Mouse (Mus musculus): ENCODE results near the gene Shcbp1l.

DNA sequence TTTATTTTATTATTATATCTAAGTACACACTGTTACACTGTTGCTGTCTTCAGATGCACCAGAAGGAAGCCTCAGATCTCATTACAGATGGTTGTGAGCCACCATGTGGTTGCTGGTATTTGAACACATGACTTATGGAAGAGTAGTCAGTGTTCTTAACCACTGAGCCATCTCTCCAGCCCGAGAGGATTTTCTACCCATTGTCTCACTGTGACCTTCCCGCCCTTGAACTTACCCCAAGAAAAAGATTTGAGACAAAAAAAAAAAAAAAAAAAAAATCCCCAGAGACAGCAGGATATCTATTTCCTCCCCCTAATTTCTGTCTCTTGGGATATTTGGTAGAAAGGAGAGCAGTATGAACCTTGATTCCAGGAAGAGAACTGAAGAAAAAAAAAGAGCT is 64.6 kb downstream of the Shcbp1l start:
- no peak for TF ChIP-seq CTCF (conservative IDR thresholded peaks at IDR 0.05; ENCODE audit: low read length)
- TF ChIP-seq POU5F1 (IDR thresholded peaks at IDR 0.05; ENCODE audit: borderline replicate concordance, low read length) = no peak
- no peak for TF ChIP-seq NANOG (IDR thresholded peaks at IDR 0.05; ENCODE audit: borderline replicate concordance, low read length)

Data from E14TG2a.4 (cell line).